Mouse (Mus musculus) kidney, adult 2 months (tissue): ENCODE data around the gene Bmp7.

ENCODE experiments used
- CTCF ChIP-seq: fragments of 200-500 bp; conservative IDR thresholded peaks from 2 replicates; pipeline ENCODE4 v1.5.1; 2011; ENCODE audit warnings: low read depth, mild to moderate bottlenecking, control low read depth, low read length, moderate library complexity, mixed read lengths; ENCODE audit not compliant: insufficient read depth, insufficient read length
- POLR2A ChIP-seq: fragments of 200-500 bp; IDR thresholded peaks from one replicate; pipeline ENCODE4 v1.6.1; 2011; ENCODE audit warnings: low read depth, low read length, control low read depth

- TF ChIP-seq CTCF: no peak
- TF ChIP-seq POLR2A: no peak
Measured at GRCm38 (mm10) chr2:172900954-172901701, 39.0 kb downstream of the Bmp7 start.
